Mouse (Mus musculus) lung, postnatal 0 days (tissue): ENCODE results near the gene Hip1. TPM values are rescaled to one million over a fixed set of nuclear protein-coding genes. Genes with fewer than 3 reads are reported as not detected.
A peak's percentile ranks its signal among the peaks of the same experiment; 100 is the strongest.

Source experiments
- ATAC-seq: fragments of 200-750 bp; cut with Nextera tagmentation; 2 replicates; pipeline ENCODE4 v1.8.0; 2017; ENCODE audit warnings: moderate library complexity
- DNase-seq: peaks from one replicate; pipeline ENCODE4 v3.0.0-alpha.2; 2016; ENCODE audit warnings: low spot score
- H3K27ac ChIP-seq: fragments of 300-500 bp; sonication (generic); 2 replicates; pipeline ENCODE4 v1.5.1; 2014; ENCODE audit warnings: antibody characterized with exemption, mild to moderate bottlenecking, low read length, mixed read lengths
- H3K27me3 ChIP-seq: fragments of 300-500 bp; sonication (generic); replicated peaks from 2 replicates; pipeline ENCODE4 v1.6.1; 2014; ENCODE audit warnings: low read length, mixed read lengths; ENCODE audit not compliant: insufficient read depth
- H3K36me3 ChIP-seq: fragments of 300-500 bp; sonication (generic); 2 replicates; pipeline ENCODE4 v1.6.1; 2014; ENCODE audit warnings: low read length, mixed read lengths; ENCODE audit not compliant: insufficient read depth
- H3K4me1 ChIP-seq: fragments of 300-500 bp; sonication (generic); 2 replicates; pipeline ENCODE4 v1.6.1; 2014; ENCODE audit warnings: antibody characterized with exemption, low read depth, low read length, mixed read lengths; ENCODE audit not compliant: insufficient read depth
- H3K4me2 ChIP-seq: fragments of 300-500 bp; sonication (generic); replicated peaks from 2 replicates; pipeline ENCODE4 v1.6.1; 2014; ENCODE audit warnings: low read depth, mild to moderate bottlenecking, low read length, moderate library complexity, mixed read lengths
- H3K4me3 ChIP-seq: fragments of 300-500 bp; sonication (generic); 2 replicates; pipeline ENCODE4 v1.5.1; 2014; ENCODE audit warnings: low read depth, low read length
- H3K9ac ChIP-seq: fragments of 300-500 bp; sonication (generic); replicated peaks from 2 replicates; pipeline ENCODE4 v1.6.1; 2014; ENCODE audit warnings: low read depth, mild to moderate bottlenecking
- H3K9me3 ChIP-seq: fragments of 300-500 bp; sonication (generic); 2 replicates; pipeline ENCODE4 v1.6.1; 2016; ENCODE audit warnings: low read length, mixed read lengths
- CTCF ChIP-seq: IDR thresholded peaks from 2 replicates; pipeline ENCODE4 v1.5.1; 2016; ENCODE audit warnings: antibody characterized with exemption, mild to moderate bottlenecking
- EP300 ChIP-seq: IDR thresholded peaks from 2 replicates; pipeline ENCODE4 v1.6.1; 2016; ENCODE audit warnings: antibody characterized with exemption, mild to moderate bottlenecking, control low read depth
- WGBS: fragments of 180-500 bp; shearing (Covaris S2); extraction: QIAGEN DNeasy Blood & Tissue Kit; methylation state at CpG from one replicate; pipeline ENCODE4 v1.1.7; 2014; 5-methylcytosine and 5-hydroxymethylcytosine counted together
- microRNA-seq: library from miRNA; unstranded; fragments of <30 nt; microRNA quantifications from one replicate; pipeline ENCODE4, GENCODE M21; 2016
- polyA plus RNA-seq: library from polyadenylated mRNA; unstranded; fragments of >200 nt; fragmentation: Nextera tagmentation; extraction: Ambion mirVana; gene quantifications from 2 replicates; pipeline ENCODE4 v1.2.1, GENCODE M21; 2015

Gene Hip1
- polyA plus RNA-seq, 1 experiment from 2014 or later, result 17.7 TPM

GRCm38 (mm10) chr5:135367841-135368240 is 177.1 kb downstream of the Hip1 start:
- WGBS, result 49% methylated on average over 6 of the region's 6 CpGs
- H3K27ac ChIP-seq, result no peak overlapping the region
- peaks cover 4% of the 10 kb centered on the region; the same call in 1 of the 2 replicates for H3K4me1 ChIP-seq
- no peak overlapping the region for H3K4me3 ChIP-seq
- H3K36me3 ChIP-seq, result no peaks in the 10 kb centered on the region
- H3K27me3 ChIP-seq, result no peaks in the 10 kb centered on the region
- H3K9ac ChIP-seq, result no peak overlapping the region
- H3K4me2 ChIP-seq, result no peak overlapping the region
- DNase-seq, result peak; percentile 30
- H3K9me3 ChIP-seq, result no peaks in the 10 kb centered on the region
- TF ChIP-seq EP300, result no peak
- peak; percentile 57 for TF ChIP-seq CTCF
- no peak for ATAC-seq

- 28% methylated on average over 12 of the region's 12 CpGs for WGBS
- H3K27ac ChIP-seq, result no peak overlapping the region
- no peaks in the 10 kb centered on the region for H3K36me3 ChIP-seq
- no peak overlapping the region for H3K4me3 ChIP-seq
- TF ChIP-seq CTCF (peak; percentile 82), EP300 (no peak)
- H3K4me1 ChIP-seq, result no peaks in the 10 kb centered on the region
- H3K9me3 ChIP-seq, result no peaks in the 10 kb centered on the region
- DNase-seq (peak; percentile 63), ATAC-seq (peak; percentile 62)
- no peak overlapping the region for H3K9ac ChIP-seq
- no peak overlapping the region for H3K4me2 ChIP-seq
- H3K27me3 ChIP-seq, result no peaks in the 10 kb centered on the region
Measured at GRCm38 (mm10) chr5:135363540-135363939, 181.4 kb downstream of the Hip1 start.

- Histone ChIP-seq H3K27me3 (no peaks in the 10 kb centered on the region), H3K4me3 (no peak overlapping the region), H3K36me3 (no peaks in the 10 kb centered on the region), H3K27ac (no peak overlapping the region), H3K9me3 (no peaks in the 10 kb centered on the region), H3K9ac (no peak overlapping the region), H3K4me1 (no peaks in the 10 kb centered on the region), H3K4me2 (no peak overlapping the region)
- TF ChIP-seq CTCF (no peak), EP300 (no peak)
- DNase-seq (no peak), ATAC-seq (no peak)
- 77% methylated on average over 3 of the region's 3 CpGs for WGBS
Measured at GRCm38 (mm10) chr5:135362572-135362971, 182.3 kb downstream of the Hip1 start.

GRCm38 (mm10) chr5:135359772-135360171 is 185.1 kb downstream of the Hip1 start:
- Histone ChIP-seq H3K36me3 (no peaks in the 10 kb centered on the region), H3K4me2 (no peak overlapping the region), H3K4me3 (no peak overlapping the region), H3K9ac (no peak overlapping the region), H3K4me1 (no peaks in the 10 kb centered on the region), H3K27ac (no peak overlapping the region), H3K9me3 (no peaks in the 10 kb centered on the region), H3K27me3 (no peaks in the 10 kb centered on the region)
- WGBS, result 83% methylated on average over 2 of the region's 2 CpGs
- no peak for TF ChIP-seq CTCF
- TF ChIP-seq EP300, result no peak
- DNase-seq (no peak), ATAC-seq (no peak)

GRCm38 (mm10) chr5:135357556-135357955 is 187.4 kb downstream of the Hip1 start:
- no peak overlapping the region for H3K27ac ChIP-seq
- TF ChIP-seq EP300 (no peak), CTCF (no peak)
- no peak overlapping the region for H3K9ac ChIP-seq
- ATAC-seq (no peak), DNase-seq (no peak)
- H3K36me3 ChIP-seq, result no peaks in the 10 kb centered on the region
- H3K4me1 ChIP-seq, result no peaks in the 10 kb centered on the region
- 71% methylated on average over 2 of the region's 2 CpGs for WGBS
- no peaks in the 10 kb centered on the region for H3K27me3 ChIP-seq
- no peak overlapping the region for H3K4me2 ChIP-seq
- no peaks in the 10 kb centered on the region for H3K9me3 ChIP-seq
- no peak overlapping the region for H3K4me3 ChIP-seq

Small RNA genes lying within 50 kb of the gene (microRNA-seq; reads per million reads assigned to microRNA genes)
- not detected for gene Mir7033

Other genes starting within 250 kb of the Hip1 start
- not detected in 2 replicates for gene Fkbp6, start 195.1 kb downstream of the Hip1 start, polyA plus RNA-seq
- not detected in 2 replicates for gene Trim50, start 191.8 kb downstream of the Hip1 start, polyA plus RNA-seq
- gene Nsun5, start 175.2 kb downstream of the Hip1 start, polyA plus RNA-seq, result 13.5 and 13.6 TPM in 2 replicates
- 3.9 and 4.7 TPM in 2 replicates for gene Pom121, start 150.6 kb downstream of the Hip1 start, polyA plus RNA-seq
- not detected in 2 replicates for gene Ccl26, start 18.4 kb upstream of the Hip1 start, polyA plus RNA-seq
- 0.71 and 0.84 TPM in 2 replicates for gene Ccl24, start 27.9 kb upstream of the Hip1 start, polyA plus RNA-seq
- gene Rhbdd2, start 87.5 kb upstream of the Hip1 start, polyA plus RNA-seq, result 24.7 and 25.8 TPM in 2 replicates
- 130 and 135 TPM in 2 replicates for gene Por, start 124.9 kb upstream of the Hip1 start, polyA plus RNA-seq
- 44.0 and 45.2 TPM in 2 replicates for gene Tmem120a, start 199.3 kb upstream of the Hip1 start, polyA plus RNA-seq
- gene Styxl1, start 233.3 kb upstream of the Hip1 start, polyA plus RNA-seq, result 1.7 TPM in 2 replicates
- 281 and 302 TPM in 2 replicates for gene Mdh2, start 233.4 kb upstream of the Hip1 start, polyA plus RNA-seq